Mouse (Mus musculus): ENCODE results near the gene Hmgn2.

DNA sequence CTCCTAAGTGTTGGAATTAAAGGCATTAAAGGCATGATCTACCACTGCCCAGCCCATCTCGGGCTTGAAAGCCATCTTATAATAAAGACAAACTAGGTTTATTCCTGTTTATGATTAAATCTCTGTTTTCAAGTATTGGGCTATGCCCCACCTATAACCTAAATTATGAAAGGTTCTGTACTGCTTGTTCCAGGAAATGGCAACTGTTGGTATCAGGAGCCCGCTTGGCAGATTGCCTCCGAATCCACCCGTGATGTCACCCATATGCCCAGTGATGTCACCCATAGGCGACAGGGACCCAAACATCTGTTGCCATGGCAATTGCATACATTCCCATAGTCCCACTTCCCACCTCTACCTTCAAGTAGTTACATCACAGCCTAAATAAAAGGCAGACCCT is 44.7 kb downstream of the Hmgn2 start:
- TF ChIP-seq CTCF (IDR thresholded peaks at IDR 0.05; ENCODE audit: extremely low read depth, insufficient read depth, insufficient read length, insufficient replicate concordance) (no peak), POLR2A (IDR thresholded peaks at IDR 0.05; ENCODE audit: low read depth, low read length) (no peak)

Measured in spleen, adult 2 months (tissue).